15 mouse cellular contexts compared by ENCODE assay signal in genomic region chr17:73713347-73713746, GRCm38 (mm10). TPM values are rescaled to one million over a fixed set of nuclear protein-coding genes. Genes with fewer than 3 reads are reported as not detected.
A peak's percentile ranks its signal among the peaks of the same experiment; 100 is the strongest.
DNase-seq lines count a peak whose midpoint lies in the region; ATAC-seq lines count a peak whose summit lies in the region.
"Had no signal": no experiment of that assay in that cellular context is flagged by ENCODE, and none has a peak within 500 bp of the region (broad histone marks: within the 10 kb centered on the region; RNA-seq: fewer than 3 reads in every experiment).

No protein-coding gene starts in this region.

- H3K4me2 ChIP-seq in hindbrain, embryonic 11.5 days (replicated peaks; ENCODE audit: low read depth, low read length): no peak overlapping the region
- no peak overlapping the region for H3K4me2 ChIP-seq in hindbrain, embryonic 12.5 days (replicated peaks)
- H3K4me2 ChIP-seq in forebrain, embryonic 11.5 days (ENCODE audit: low read depth, low read length, severe bottlenecking): no peak overlapping the region

- peaks cover 15% of the 10 kb centered on the region for H3K27me3 ChIP-seq in hindbrain, embryonic 11.5 days (ENCODE audit: control insufficient read depth, insufficient read depth, low read length)
- H3K27me3 ChIP-seq in hindbrain, embryonic 12.5 days: peaks cover 42% of the 10 kb centered on the region
- peaks cover 14% of the 10 kb centered on the region for H3K27me3 ChIP-seq in forebrain, embryonic 11.5 days (ENCODE audit: control insufficient read depth, insufficient read depth, low read length)

- H3K9ac ChIP-seq in hindbrain, embryonic 11.5 days (ENCODE audit: low read depth, low read length): no peak overlapping the region
- H3K9ac ChIP-seq in hindbrain, embryonic 12.5 days: no peak overlapping the region
- H3K9ac ChIP-seq in forebrain, embryonic 11.5 days (ENCODE audit: low read length): no peak overlapping the region

- no peak for ATAC-seq in hindbrain, embryonic 11.5 days (ENCODE audit: low FRiP score)
- ATAC-seq in hindbrain, embryonic 12.5 days (ENCODE audit: low FRiP score): no peak
- no peak; the same call in 1 of the 2 replicates for ATAC-seq in forebrain, embryonic 11.5 days (replicated peaks; ENCODE audit: low FRiP score)
- ATAC-seq: Patski had no signal

- H3K27ac ChIP-seq in hindbrain, embryonic 11.5 days (ENCODE audit: low read depth, low read length): no peak overlapping the region
- H3K27ac ChIP-seq in hindbrain, embryonic 12.5 days: no peak overlapping the region
- H3K27ac ChIP-seq in forebrain, embryonic 11.5 days (ENCODE audit: low read depth, low read length): peak overlapping the region; percentile 2; the same call in 1 of the 2 replicates
- H3K27ac ChIP-seq: embryonic facial prominence, embryonic 10.5 days had no signal

- no peaks in the 10 kb centered on the region; the same call in 1 of the 2 replicates for H3K4me1 ChIP-seq in hindbrain, embryonic 11.5 days (replicated peaks; ENCODE audit: control insufficient read depth, insufficient read depth, low read length)
- peaks cover 16% of the 10 kb centered on the region for H3K4me1 ChIP-seq in hindbrain, embryonic 12.5 days
- H3K4me1 ChIP-seq in forebrain, embryonic 11.5 days (replicated peaks; ENCODE audit: control insufficient read depth, insufficient read depth, low read length): peaks cover 10% of the 10 kb centered on the region; the same call in 1 of the 2 replicates

- H3K36me3 ChIP-seq in hindbrain, embryonic 11.5 days (ENCODE audit: control insufficient read depth, insufficient read depth, low read length): no peaks in the 10 kb centered on the region
- no peaks in the 10 kb centered on the region for H3K36me3 ChIP-seq in hindbrain, embryonic 12.5 days
- no peaks in the 10 kb centered on the region for H3K36me3 ChIP-seq in forebrain, embryonic 11.5 days (ENCODE audit: control insufficient read depth, insufficient read depth, low read length)
- H3K36me3 ChIP-seq: embryonic facial prominence, embryonic 10.5 days had no signal

- DNase-seq in hindbrain, embryonic 11.5 days (ENCODE audit: low spot score): peak; percentile 14
- DNase-seq in forebrain, embryonic 11.5 days (ENCODE audit: low spot score): peak; percentile 58
- DNase-seq in left cerebral cortex, adult 11 months (ENCODE audit: low spot score): peak; percentile 45
- DNase-seq in right cerebral cortex, adult 18-20 months: peak; percentile 83
- no peak for DNase-seq in kidney, adult 9 months
- no peak for DNase-seq in heart, adult 8-10 months (ENCODE audit: low spot score)
- DNase-seq in adrenal gland, postnatal 4 days (ENCODE audit: low spot score in 2 of 2): no peak
- DNase-seq: adrenal gland, postnatal 36 days; kidney, postnatal 36 days; thymus, adult 2 months had no signal

- 49% methylated on average over 11 of the region's 11 CpGs for WGBS in hindbrain, embryonic 11.5 days
- WGBS in hindbrain, embryonic 12.5 days: 46% methylated on average over 11 of the region's 11 CpGs
- WGBS in forebrain, embryonic 11.5 days: 37% methylated on average over 11 of the region's 11 CpGs

- no peaks in the 10 kb centered on the region for H3K9me3 ChIP-seq in hindbrain, embryonic 11.5 days (ENCODE audit: control insufficient read depth, low read length)
- no peaks in the 10 kb centered on the region for H3K9me3 ChIP-seq in hindbrain, embryonic 12.5 days (replicated peaks)
- no peaks in the 10 kb centered on the region for H3K9me3 ChIP-seq in forebrain, embryonic 11.5 days (ENCODE audit: control insufficient read depth, low read length)

- H3K4me3 ChIP-seq in hindbrain, embryonic 11.5 days (ENCODE audit: low read depth, low read length): no peak overlapping the region
- H3K4me3 ChIP-seq in hindbrain, embryonic 12.5 days: no peak overlapping the region
- no peak overlapping the region for H3K4me3 ChIP-seq in forebrain, embryonic 11.5 days (ENCODE audit: low read depth, low read length)
- H3K4me3 ChIP-seq: embryonic facial prominence, embryonic 10.5 days had no signal

RNA-seq across cellular contexts. Expression of gene Galnt14, which starts 3.1 kb away (rescaled TPM):
- polyA plus RNA-seq in hindbrain, embryonic 11.5 days (2014; fragmentation: Nextera tagmentation; extraction: Ambion mirVana): 5.1 TPM in 2 replicates
- 6.5 and 7.0 TPM in 2 replicates for polyA plus RNA-seq in hindbrain, embryonic 12.5 days (2016; fragmentation: Nextera tagmentation; extraction: Ambion mirVana)
- 5.4 and 8.4 TPM in 2 replicates for polyA plus RNA-seq in forebrain, embryonic 11.5 days (2014; fragmentation: Nextera tagmentation; extraction: Ambion mirVana)
- total RNA-seq in heart, adult 8-10 months (2022): not detected
- 1 to 10 TPM; 2.3 to 6.5 TPM for total RNA-seq in adrenal gland, postnatal 4 days (2021)
- polyA plus RNA-seq: C2C12; liver, embryonic 16.5 days had no signal

Comparison
In these comparisons a context has a peak if more than half of its experiments do, and no peak if none do; other contexts are left out.
1. DNase-seq: peak in hindbrain, embryonic 11.5 days (single experiment), forebrain, embryonic 11.5 days (single experiment), left cerebral cortex, adult 11 months (single experiment) and right cerebral cortex, adult 18-20 months (single experiment); none in kidney, adult 9 months (single experiment), heart, adult 8-10 months (single experiment) and adrenal gland, postnatal 4 days (0 of 2).